Mouse (Mus musculus) ES-Bruce4 (cell line): ENCODE measurements at regions not wholly inside any gene's neighbourhood (a gene's known extent, or its start where the extent isn't known, plus 50 kb on each side); places are given as distances from the start of the nearest gene placed in this dataset.

ENCODE experiments used
- CTCF ChIP-seq: IDR thresholded peaks from one replicate; pipeline ENCODE4 v1.8.1; 2011; ENCODE audit warnings: low read depth, low read length
- POLR2A ChIP-seq: IDR thresholded peaks from one replicate; pipeline ENCODE4 v1.8.1; 2011; ENCODE audit warnings: low read length; ENCODE audit not compliant: insufficient read depth

GRCm38 (mm10) chr2:146577096-146577495 is 65.0 kb upstream of the Ralgapa2 start:
- TF ChIP-seq CTCF, result no peak
- TF ChIP-seq POLR2A, result no peak
